Mouse (Mus musculus) adrenal gland, adult 18-20 months (tissue): ENCODE data around the gene 2010300C02Rik. TPM values are rescaled to one million over a fixed set of nuclear protein-coding genes. Genes with fewer than 3 reads are reported as not detected.

Experiments
- DNase-seq, 2 experiments: peaks; one replicate each; pipeline ENCODE4 v3.0.0; 2021 to 2022; ENCODE audit warnings: low spot score in 2 of 2
- total RNA-seq, 2 experiments: library from RNA; stranded (reverse); gene quantifications; 1 replicate in 1 of 2; 2 replicates in 1 of 2; pipeline ENCODE4 v1.2.3; 2021

2010300C02Rik gene
- total RNA-seq, 2 experiments from 2014 or later: 2.1 to 3.5 TPM

- no peak for DNase-seq
Observed at GRCm38 (mm10) chr1:37674266-37674665, 45.6 kb downstream of the 2010300C02Rik start.

DNA sequence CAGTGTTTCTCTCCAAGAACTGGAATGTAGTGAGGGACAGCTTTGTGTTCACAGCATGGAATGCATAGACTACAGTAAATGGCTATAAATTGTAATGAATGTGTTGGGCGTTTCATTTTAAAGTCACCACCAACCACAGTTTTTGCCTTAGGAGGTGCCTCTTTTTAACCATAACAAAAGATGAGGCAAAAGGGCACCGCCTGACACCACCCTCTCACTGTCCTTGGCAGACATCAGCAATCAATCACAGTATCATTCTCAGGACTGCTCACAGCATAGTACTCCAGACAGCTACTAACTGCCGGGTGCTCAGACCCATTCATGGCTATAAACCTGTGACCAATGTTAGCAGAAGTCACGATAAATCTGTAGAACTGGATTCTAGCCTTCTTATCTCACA lies 48.6 kb downstream of the 2010300C02Rik start:
- DNase-seq: no peak

GRCm38 (mm10) chr1:37667386-37667785 lies 52.5 kb downstream of the 2010300C02Rik start:
- no peak for DNase-seq

- DNase-seq: no peak
Observed at GRCm38 (mm10) chr1:37666587-37666986, 53.3 kb downstream of the 2010300C02Rik start.

- no peak for DNase-seq
Observed at GRCm38 (mm10) chr1:37665539-37666323, 54.2 kb downstream of the 2010300C02Rik start.

GRCm38 (mm10) chr1:37664496-37664895 lies 55.4 kb downstream of the 2010300C02Rik start:
- DNase-seq: no peak

GRCm38 (mm10) chr1:37663606-37664005 lies 56.3 kb downstream of the 2010300C02Rik start:
- no peak for DNase-seq

DNA sequence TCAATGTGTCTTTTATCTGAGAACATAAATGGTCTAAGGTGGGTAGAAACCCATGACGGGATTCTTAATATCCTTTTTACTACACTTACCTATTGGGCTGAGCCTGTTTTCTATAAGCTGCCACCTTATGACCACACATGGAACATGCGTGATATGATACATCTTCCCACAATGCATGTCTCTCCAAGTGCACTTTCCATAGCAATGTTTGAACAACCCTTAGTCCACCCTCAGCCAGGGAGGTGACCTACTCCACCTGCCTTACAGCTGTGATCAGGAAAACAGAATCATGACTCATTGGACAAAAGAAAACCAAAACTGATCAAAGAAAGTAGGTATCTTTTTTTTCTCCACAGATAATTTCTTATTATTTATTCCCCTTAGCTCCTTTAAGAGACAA lies 63.9 kb downstream of the 2010300C02Rik start:
- DNase-seq: no peak

DNA sequence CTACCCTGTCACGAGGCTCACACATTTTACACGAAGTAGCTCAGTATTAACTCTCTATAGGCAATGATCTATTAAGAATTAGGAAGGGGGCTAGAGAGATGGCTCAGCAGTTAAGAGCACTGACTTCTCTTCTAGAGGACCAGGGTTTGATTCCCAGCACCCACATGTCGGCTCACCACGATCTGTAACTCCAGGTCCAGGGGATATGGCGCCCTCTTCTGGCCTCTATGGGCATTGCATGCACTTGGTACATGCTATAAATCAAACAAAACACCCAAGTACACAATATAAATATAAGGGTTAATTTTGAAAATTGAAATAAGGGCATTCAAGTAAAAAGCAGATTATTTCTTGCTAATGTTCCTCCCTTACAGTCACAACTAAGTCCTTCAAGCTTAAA lies 65.9 kb downstream of the 2010300C02Rik start:
- no peak for DNase-seq

DNA sequence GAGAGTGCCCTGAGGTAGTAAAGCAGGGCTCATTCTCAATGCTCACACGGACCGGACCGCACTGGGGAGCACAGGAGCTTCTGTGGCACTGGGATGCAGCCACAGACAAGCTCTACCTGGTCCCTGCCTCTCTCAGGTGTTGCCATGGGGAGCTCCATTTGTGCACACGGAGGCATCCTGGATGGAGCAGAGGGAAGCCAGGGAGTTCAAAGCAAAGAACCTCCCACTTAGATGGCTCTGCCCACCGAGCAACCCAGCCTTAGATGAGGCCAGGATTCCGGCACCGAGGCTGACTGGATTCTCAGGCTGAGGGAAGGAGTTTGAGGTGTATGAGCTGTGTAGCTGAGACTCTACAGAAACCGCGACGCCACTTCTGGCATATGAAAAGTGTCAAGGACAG lies 72.8 kb downstream of the 2010300C02Rik start:
- no peak for DNase-seq

DNA sequence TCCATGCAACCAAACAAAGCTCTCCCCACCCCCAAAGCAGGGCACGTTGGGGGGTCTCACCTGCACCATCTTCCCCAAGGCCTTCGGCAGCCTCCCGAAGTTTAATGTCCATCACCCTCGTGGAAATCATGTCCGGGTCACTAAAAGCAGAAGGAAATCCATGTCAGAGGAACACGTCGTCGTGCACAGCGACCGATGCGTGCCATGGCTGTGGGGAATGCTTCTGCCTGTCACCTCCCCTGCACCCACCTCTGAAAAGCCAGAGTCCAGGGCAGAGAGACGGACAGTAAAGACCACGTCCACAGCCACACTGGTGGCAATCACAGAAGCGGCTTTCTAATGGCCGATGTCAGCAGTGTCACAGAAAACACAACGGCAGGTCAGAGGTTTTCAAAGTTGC lies 75.4 kb downstream of the 2010300C02Rik start:
- DNase-seq: no peak

DNA sequence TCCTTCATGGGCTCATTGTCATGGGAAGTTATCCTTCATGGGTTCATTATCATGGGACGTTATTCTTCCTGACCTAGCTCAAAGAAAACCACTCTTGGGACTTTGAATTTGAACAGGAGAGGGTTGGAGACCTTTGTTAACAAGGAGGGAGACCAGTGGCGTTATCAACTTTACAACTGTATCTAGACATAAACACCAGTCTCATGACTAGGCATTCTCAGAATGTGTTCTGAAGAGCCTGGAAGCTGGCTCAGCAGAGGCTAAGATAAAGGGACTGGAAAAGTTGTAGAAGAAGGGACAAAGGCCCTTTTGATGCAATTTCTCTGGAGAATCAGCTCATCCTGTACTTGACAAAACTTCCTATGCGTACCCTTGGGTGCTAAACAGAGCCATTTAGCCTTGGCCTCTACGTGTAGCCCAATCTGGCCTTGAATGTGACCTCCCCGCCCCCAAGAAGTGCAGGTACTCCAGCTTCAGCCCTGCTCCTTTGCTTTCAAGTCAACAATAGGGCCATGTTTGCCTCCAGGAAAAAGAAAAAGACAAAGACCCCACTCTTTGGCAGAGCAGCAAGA lies 76.0 kb downstream of the 2010300C02Rik start:
- no peak for DNase-seq

DNA sequence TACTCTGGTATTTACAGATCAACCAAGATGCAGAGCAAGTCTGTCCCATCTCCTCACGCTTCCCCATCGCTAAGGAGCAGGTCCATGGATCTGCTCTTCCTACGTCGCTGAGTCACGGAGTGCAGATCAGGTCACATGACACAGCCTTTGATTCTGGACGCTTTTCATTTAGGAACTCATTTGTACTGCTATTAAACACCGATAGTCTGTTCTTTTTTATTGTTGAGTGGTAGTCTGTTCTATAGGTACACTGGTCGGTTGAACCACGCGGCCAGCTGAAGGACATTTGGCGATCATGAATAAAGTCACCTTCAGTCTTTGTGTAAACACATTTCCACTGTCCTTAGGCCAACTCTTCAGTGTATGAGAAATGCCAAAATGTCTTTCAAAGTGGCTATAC lies 78.5 kb downstream of the 2010300C02Rik start:
- no peak for DNase-seq

DNA sequence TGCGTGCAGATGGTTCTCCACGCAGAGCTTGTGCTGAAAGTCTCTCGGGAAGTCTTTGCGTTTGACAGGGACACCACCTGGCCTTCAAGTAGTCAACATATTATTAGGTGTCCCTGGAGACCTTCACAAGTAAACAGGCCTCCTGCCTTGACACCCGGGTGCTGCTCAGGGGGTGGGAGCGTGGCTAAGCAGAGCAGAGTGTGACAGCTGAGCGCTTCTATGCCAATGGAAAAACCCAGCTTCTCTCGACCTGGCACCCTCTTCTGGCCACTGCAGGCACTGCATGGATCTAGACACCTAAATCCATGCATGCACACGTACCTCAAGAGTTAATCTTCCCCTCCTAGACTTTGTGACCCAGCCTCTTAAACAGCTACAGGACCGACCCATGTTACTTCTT lies 80.8 kb downstream of the 2010300C02Rik start:
- peak; percentile 74 to 77 for DNase-seq

- DNase-seq: no peak
Observed at GRCm38 (mm10) chr1:37638560-37638959, 81.3 kb downstream of the 2010300C02Rik start.

GRCm38 (mm10) chr1:37637571-37637970 lies 82.3 kb downstream of the 2010300C02Rik start:
- peak in 1 of 2 experiments; percentile 12 for DNase-seq

DNA sequence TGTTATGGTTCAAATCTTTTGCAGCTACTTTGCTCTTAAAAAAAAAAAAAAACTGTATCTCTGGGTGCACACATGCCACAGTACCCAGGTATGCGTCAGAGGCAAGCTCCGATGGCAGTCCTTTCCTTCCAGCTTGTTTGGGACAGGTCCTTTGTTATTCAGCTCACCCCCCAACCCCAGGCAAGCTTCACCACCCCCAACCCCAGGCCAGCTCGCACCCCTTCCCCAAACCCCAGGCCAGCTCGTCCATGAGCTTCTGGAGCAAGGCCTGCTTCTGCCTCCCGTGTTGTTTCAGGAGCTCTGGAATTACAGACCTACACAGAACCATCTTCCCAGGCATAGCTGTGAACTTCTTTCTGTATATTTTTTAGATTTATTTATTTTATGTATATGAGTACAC lies 83.1 kb downstream of the 2010300C02Rik start:
- no peak for DNase-seq

DNA sequence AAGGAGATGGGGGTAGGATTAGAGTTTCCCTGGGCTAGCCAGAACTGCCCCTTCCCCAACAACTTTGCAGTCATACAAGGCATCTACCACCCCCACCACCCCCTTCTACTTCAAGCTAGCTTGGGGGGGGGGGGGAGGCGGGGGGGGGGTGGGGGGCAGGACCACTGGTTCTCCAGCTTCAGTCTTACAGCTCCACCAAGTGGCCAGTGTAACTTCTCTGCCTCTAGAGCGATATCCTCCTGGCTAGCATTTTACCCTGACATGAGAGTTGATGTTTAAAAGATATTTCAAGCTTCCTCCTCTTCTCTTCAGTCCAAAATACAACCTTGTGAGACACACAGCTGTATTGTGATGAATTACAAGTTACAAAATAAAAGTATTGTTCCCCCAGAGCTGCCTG lies 83.7 kb downstream of the 2010300C02Rik start:
- no peak for DNase-seq

DNA sequence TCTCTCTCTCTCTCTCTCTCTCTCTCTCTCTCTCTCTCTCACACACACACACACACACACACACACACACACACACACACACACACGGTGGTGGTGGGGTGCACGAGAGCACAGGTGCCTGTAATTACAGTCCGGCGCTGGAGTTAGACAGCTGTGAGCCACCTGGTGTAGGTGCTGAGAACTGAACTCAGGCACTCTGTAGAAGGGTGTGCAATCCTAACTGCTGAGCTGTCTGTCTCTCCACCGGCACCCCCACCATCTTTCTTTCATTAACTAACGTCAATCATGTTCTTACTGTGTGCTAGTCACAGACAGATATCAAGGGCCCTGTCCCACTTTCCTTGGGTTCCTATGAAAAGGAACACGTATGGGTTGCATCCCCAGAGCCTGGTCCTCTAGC lies 84.2 kb downstream of the 2010300C02Rik start:
- no peak for DNase-seq

GRCm38 (mm10) chr1:37634658-37635057 lies 85.2 kb downstream of the 2010300C02Rik start:
- DNase-seq: peak; percentile 41 to 59

GRCm38 (mm10) chr1:37633516-37633915 lies 86.4 kb downstream of the 2010300C02Rik start:
- no peak for DNase-seq

- no peak for DNase-seq
Observed at GRCm38 (mm10) chr1:37632425-37632824, 87.5 kb downstream of the 2010300C02Rik start.

- DNase-seq: no peak
Observed at GRCm38 (mm10) chr1:37631456-37631855, 88.4 kb downstream of the 2010300C02Rik start.
